Comparison of ENCODE assay signal across 8 mouse cellular contexts in genomic region chr1:178406765-178407645, GRCm38 (mm10). TPM values are rescaled to one million over a fixed set of nuclear protein-coding genes. Genes with fewer than 3 reads are reported as not detected.
A peak's percentile ranks its signal among the peaks of the same experiment; 100 is the strongest.
DNase-seq lines count a peak whose midpoint lies in the region; ATAC-seq and TF ChIP-seq lines count a peak whose summit lies in the region.

No protein-coding gene starts in this region.

- no peak for TF ChIP-seq POLR2A in limb, embryonic 14.5 days (IDR thresholded peaks at IDR 0.05; ENCODE audit: borderline replicate concordance, extremely low read depth, insufficient read depth, insufficient read length)

- H3K4me1 ChIP-seq in ES-E14 (ENCODE audit: control insufficient read depth in 2 of 2, insufficient read depth in 2 of 2, low read length in 2 of 2, poor library complexity in 1 of 2), result peaks cover 0 to 2% of the 10 kb centered on the region in 2 experiments; a peak in 2 of 4 replicates
- no peaks in the 10 kb centered on the region; the same call in 1 of the 2 replicates for H3K4me1 ChIP-seq in forebrain, embryonic 16.5 days (replicated peaks; ENCODE audit: control insufficient read depth, insufficient read depth, low read length)
- peaks cover 4% of the 10 kb centered on the region; the same call in 1 of the 2 replicates for H3K4me1 ChIP-seq in limb, embryonic 14.5 days (ENCODE audit: control insufficient read depth, insufficient read depth, low read length)
- no peaks in the 10 kb centered on the region for H3K4me1 ChIP-seq in neural tube, embryonic 14.5 days (ENCODE audit: control insufficient read depth, insufficient read depth, low read length)

- H3K27me3 ChIP-seq in forebrain, embryonic 16.5 days (replicated peaks; ENCODE audit: control insufficient read depth, insufficient read depth, low read length), result no peaks in the 10 kb centered on the region
- no peaks in the 10 kb centered on the region for H3K27me3 ChIP-seq in limb, embryonic 14.5 days (ENCODE audit: control insufficient read depth, insufficient read depth, low read length)
- no peaks in the 10 kb centered on the region for H3K27me3 ChIP-seq in neural tube, embryonic 14.5 days (ENCODE audit: control insufficient read depth, insufficient read depth, low read length)

- DNase-seq in cerebellum, adult 11-12 months, result peak; percentile 47
- DNase-seq in cerebellum, postnatal 4 days (ENCODE audit: low spot score in 2 of 2), result no peak
- peak; percentile 59 for DNase-seq in ES-E14 (ENCODE audit: low read depth, low spot score)
- no peak for DNase-seq in limb, embryonic 14.5 days (ENCODE audit: low spot score)
- DNase-seq in layer of hippocampus, adult 18-20 months (ENCODE audit: low spot score in 2 of 2), result no peak
- no peak for DNase-seq in frontal cortex, postnatal 25 days (ENCODE audit: low spot score in 2 of 2)

- in situ Hi-C loops in ES-E14 (cut with MboI; ENCODE audit: low sequenced_read_pairs in 2 of 2, unreplicated experiment in 2 of 2), result no loop called here

- H3K4me3 ChIP-seq in ES-E14 (ENCODE audit: insufficient read depth in 1 of 2, low read depth in 1 of 2, low read length in 2 of 2, poor library complexity in 1 of 2, severe bottlenecking in 1 of 2), result peak overlapping the region; percentile 79 to 84
- H3K4me3 ChIP-seq in forebrain, embryonic 16.5 days (replicated peaks; ENCODE audit: low read length), result peak overlapping the region; percentile 82
- H3K4me3 ChIP-seq in limb, embryonic 14.5 days (replicated peaks; ENCODE audit: low read length), result peak overlapping the region; percentile 71
- H3K4me3 ChIP-seq in neural tube, embryonic 14.5 days (ENCODE audit: low read depth, low read length), result peak overlapping the region; percentile 56

- peak overlapping the region; percentile 94 for H3K9ac ChIP-seq in ES-E14 (ENCODE audit: insufficient read depth, low read depth, low read length, poor library complexity, severe bottlenecking)
- H3K9ac ChIP-seq in forebrain, embryonic 16.5 days (replicated peaks; ENCODE audit: low read depth, low read length), result peak overlapping the region; percentile 100
- H3K9ac ChIP-seq in limb, embryonic 14.5 days (ENCODE audit: low read depth, low read length, severe bottlenecking), result peak overlapping the region; percentile 97
- peak overlapping the region; percentile 94 for H3K9ac ChIP-seq in neural tube, embryonic 14.5 days (replicated peaks; ENCODE audit: low read depth, low read length)

- no peaks in the 10 kb centered on the region for H3K36me3 ChIP-seq in ES-E14 (ENCODE audit: control insufficient read depth, insufficient read depth, low read length, poor library complexity, severe bottlenecking)
- no peaks in the 10 kb centered on the region for H3K36me3 ChIP-seq in forebrain, embryonic 16.5 days (ENCODE audit: control insufficient read depth, insufficient read depth)
- H3K36me3 ChIP-seq in limb, embryonic 14.5 days (ENCODE audit: control insufficient read depth, insufficient read depth, low read length), result no peaks in the 10 kb centered on the region
- H3K36me3 ChIP-seq in neural tube, embryonic 14.5 days (ENCODE audit: control insufficient read depth, insufficient read depth, low read length), result no peaks in the 10 kb centered on the region

- no peak for ATAC-seq in forebrain, embryonic 16.5 days
- ATAC-seq in limb, embryonic 14.5 days (ENCODE audit: low FRiP score, low read depth), result 0 out of 2 replicates have a peak, but pooled peaks have one; percentile 13
- ATAC-seq in neural tube, embryonic 14.5 days (ENCODE audit: low read depth), result no peak

- H3K27ac ChIP-seq in ES-E14 (ENCODE audit: insufficient read depth, low read depth, low read length, poor library complexity, severe bottlenecking), result peak overlapping the region; percentile 89
- H3K27ac ChIP-seq in forebrain, embryonic 16.5 days (ENCODE audit: low read length), result peak overlapping the region; percentile 98
- H3K27ac ChIP-seq in limb, embryonic 14.5 days (replicated peaks; ENCODE audit: low read depth, low read length), result peak overlapping the region; percentile 100
- peak overlapping the region; percentile 99 for H3K27ac ChIP-seq in neural tube, embryonic 14.5 days (ENCODE audit: low read depth, low read length)

- H3K9me3 ChIP-seq in ES-E14 (ENCODE audit: control insufficient read depth, insufficient read depth, low read depth, low read length), result no peaks in the 10 kb centered on the region
- H3K9me3 ChIP-seq in forebrain, embryonic 16.5 days (ENCODE audit: control insufficient read depth, low read length), result no peaks in the 10 kb centered on the region
- H3K9me3 ChIP-seq in limb, embryonic 14.5 days (ENCODE audit: control insufficient read depth, low read length), result no peaks in the 10 kb centered on the region
- H3K9me3 ChIP-seq in neural tube, embryonic 14.5 days (ENCODE audit: control insufficient read depth, low read length), result no peaks in the 10 kb centered on the region

- 63% methylated on average over 12 of the region's 12 CpGs for WGBS in forebrain, embryonic 16.5 days
- WGBS in limb, embryonic 14.5 days, result 64% methylated on average over 12 of the region's 12 CpGs
- WGBS in neural tube, embryonic 14.5 days, result 63% methylated on average over 12 of the region's 12 CpGs

- H3K4me2 ChIP-seq in forebrain, embryonic 16.5 days (ENCODE audit: low read length), result peak overlapping the region; percentile 64
- peak overlapping the region; percentile 47 for H3K4me2 ChIP-seq in limb, embryonic 14.5 days (replicated peaks; ENCODE audit: low read depth, low read length, severe bottlenecking)
- H3K4me2 ChIP-seq in neural tube, embryonic 14.5 days (ENCODE audit: low read depth, low read length), result peak overlapping the region; percentile 51

TF ChIP-seq in ES-E14, 5 proteins besides CTCF, POLR2A, EP300 and RAD21:
- TF ChIP-seq HCFC1 (IDR thresholded peaks at IDR 0.05; ENCODE audit: borderline replicate concordance, insufficient read depth, low read length), result no peak
- peak; percentile 97 for TF ChIP-seq ZNF384 (IDR thresholded peaks at IDR 0.05; ENCODE audit: low read depth, low read length)
- no peak for TF ChIP-seq CHD2 (IDR thresholded peaks at IDR 0.05; ENCODE audit: low read depth, low read length)
- no peak for TF ChIP-seq ZC3H11A (IDR thresholded peaks at IDR 0.05; ENCODE audit: borderline replicate concordance, low read depth, low read length)

RNA-seq across cellular contexts. Expression of gene Efcab2, which starts 1.1 kb away (rescaled TPM):
- total RNA-seq in ES-E14 (2012; rRNA removed), result 1.8 and 2.1 TPM in 2 replicates
- 7.1 TPM in 2 replicates for polyA plus RNA-seq in forebrain, embryonic 16.5 days (2015; fragmentation: Nextera tagmentation; extraction: Ambion mirVana)
- 0.99 and 1.4 TPM in 2 replicates for polyA plus RNA-seq in limb, embryonic 14.5 days (2012; rRNA removed)
- 2.7 and 5.2 TPM in 2 replicates for polyA plus RNA-seq in limb, embryonic 14.5 days (2014; fragmentation: Nextera tagmentation; extraction: Ambion mirVana)
- 7.4 and 10.6 TPM in 2 replicates for polyA plus RNA-seq in neural tube, embryonic 14.5 days (2014; fragmentation: Nextera tagmentation; extraction: Ambion mirVana)
- total RNA-seq in layer of hippocampus, adult 18-20 months (2021), result 1 to 10 TPM; 9.6 to 10.0 TPM

Comparison
In these comparisons a context has a peak if more than half of its experiments do, and no peak if none do; other contexts are left out.
1. DNase-seq: peak in cerebellum, adult 11-12 months (single experiment) and ES-E14 (single experiment); none in cerebellum, postnatal 4 days (0 of 2), limb, embryonic 14.5 days (single experiment), layer of hippocampus, adult 18-20 months (0 of 2) and frontal cortex, postnatal 25 days (0 of 2).
2. Peak in every context shown above with its lines, with median percentiles within 50 percentile points of each other: H3K27ac ChIP-seq, H3K4me3 ChIP-seq, H3K9ac ChIP-seq and H3K4me2 ChIP-seq.